Mouse (Mus musculus) liver, adult 2 months (tissue): ENCODE results near the gene Copa.

ENCODE experiments used
- CTCF ChIP-seq: fragments of 200-500 bp; IDR thresholded peaks from 2 replicates; pipeline ENCODE4 v1.5.1; 2011; ENCODE audit warnings: low read depth, low read length, control low read depth
- POLR2A ChIP-seq: fragments of 200-500 bp; IDR thresholded peaks from 2 replicates; pipeline ENCODE4 v1.6.1; 2011; ENCODE audit warnings: low read length, control low read depth; ENCODE audit not compliant: insufficient read depth; ENCODE audit errors: extremely low read depth

GRCm38 (mm10) chr1:172147835-172148278 is 65.5 kb downstream of the Copa start, which contains the start of gene Dcaf8:
- TF ChIP-seq POLR2A (peak; percentile 91), CTCF (no peak)
